Mouse (Mus musculus): ENCODE data around the gene Tlr9. TPM values are rescaled to one million over a fixed set of nuclear protein-coding genes. Genes with fewer than 3 reads are reported as not detected.

The Tlr9 gene
- polyA plus RNA-seq, 1 experiment from 2014 or later = 0.12 TPM

- WGBS = 85% methylated on average over 23 of the region's 23 CpGs
Measured at GRCm38 (mm10) chr9:106236156-106236817, 13.9 kb downstream of the Tlr9 start.

GRCm38 (mm10) chr9:106236818-106237211 lies 14.4 kb downstream of the Tlr9 start:
- 89% methylated on average over 3 of the region's 3 CpGs for WGBS
- DNase-seq (ENCODE audit: low spot score) = no peak

More at GRCm38 (mm10) chr9:106236156-106236817, 13.9 kb downstream of the Tlr9 start:
- Histone ChIP-seq H3K36me3 (replicated peaks; ENCODE audit: control insufficient read depth, insufficient read depth) (peaks cover 92% of the 10 kb centered on the region), H3K9me3 (ENCODE audit: control insufficient read depth, low read length) (no peaks in the 10 kb centered on the region), H3K4me3 (replicated peaks; ENCODE audit: low read length) (no peak overlapping the region), H3K27ac (no peak overlapping the region), H3K4me2 (replicated peaks) (no peak overlapping the region), H3K4me1 (replicated peaks; ENCODE audit: control insufficient read depth, insufficient read depth, low read length) (no peaks in the 10 kb centered on the region), H3K27me3 (ENCODE audit: control insufficient read depth, insufficient read depth, low read length) (no peaks in the 10 kb centered on the region), H3K9ac (no peak overlapping the region)
- DNase-seq (ENCODE audit: low spot score) (no peak), ATAC-seq (ENCODE audit: low FRiP score) (no peak)

GRCm38 (mm10) chr9:106237401-106237800 lies 15.0 kb downstream of the Tlr9 start:
- H3K27me3 ChIP-seq (ENCODE audit: control insufficient read depth, insufficient read depth, low read length) = no peaks in the 10 kb centered on the region
- H3K9ac ChIP-seq = no peak overlapping the region
- peaks cover 100% of the 10 kb centered on the region for H3K36me3 ChIP-seq (replicated peaks; ENCODE audit: control insufficient read depth, insufficient read depth)
- 87% methylated on average over 8 of the region's 8 CpGs for WGBS
- H3K4me3 ChIP-seq (replicated peaks; ENCODE audit: low read length) = no peak overlapping the region
- no peak overlapping the region for H3K4me2 ChIP-seq (replicated peaks)
- no peak for ATAC-seq (ENCODE audit: low FRiP score)
- DNase-seq (ENCODE audit: low spot score) = no peak
- H3K9me3 ChIP-seq (ENCODE audit: control insufficient read depth, low read length) = no peaks in the 10 kb centered on the region
- H3K27ac ChIP-seq = no peak overlapping the region
- H3K4me1 ChIP-seq (replicated peaks; ENCODE audit: control insufficient read depth, insufficient read depth, low read length) = no peaks in the 10 kb centered on the region

More at GRCm38 (mm10) chr9:106236818-106237211, 14.4 kb downstream of the Tlr9 start:
- H3K27ac ChIP-seq = no peak overlapping the region
- no peak for ATAC-seq (ENCODE audit: low FRiP score)
- no peaks in the 10 kb centered on the region for H3K27me3 ChIP-seq (ENCODE audit: control insufficient read depth, insufficient read depth, low read length)
- H3K4me1 ChIP-seq (replicated peaks; ENCODE audit: control insufficient read depth, insufficient read depth, low read length) = no peaks in the 10 kb centered on the region
- no peak overlapping the region for H3K9ac ChIP-seq
- H3K9me3 ChIP-seq (ENCODE audit: control insufficient read depth, low read length) = no peaks in the 10 kb centered on the region
- H3K36me3 ChIP-seq (replicated peaks; ENCODE audit: control insufficient read depth, insufficient read depth) = peaks cover 97% of the 10 kb centered on the region
- H3K4me2 ChIP-seq (replicated peaks) = no peak overlapping the region
- no peak overlapping the region for H3K4me3 ChIP-seq (replicated peaks; ENCODE audit: low read length)

GRCm38 (mm10) chr9:106237878-106238277 lies 15.5 kb downstream of the Tlr9 start:
- ATAC-seq (ENCODE audit: low FRiP score) = no peak
- DNase-seq (ENCODE audit: low spot score) = no peak
- Histone ChIP-seq H3K27me3 (ENCODE audit: control insufficient read depth, insufficient read depth, low read length) (no peaks in the 10 kb centered on the region), H3K36me3 (replicated peaks; ENCODE audit: control insufficient read depth, insufficient read depth) (peaks cover 99% of the 10 kb centered on the region), H3K27ac (no peak overlapping the region), H3K4me3 (replicated peaks; ENCODE audit: low read length) (no peak overlapping the region), H3K4me1 (replicated peaks; ENCODE audit: control insufficient read depth, insufficient read depth, low read length) (no peaks in the 10 kb centered on the region), H3K9me3 (ENCODE audit: control insufficient read depth, low read length) (no peaks in the 10 kb centered on the region), H3K4me2 (replicated peaks) (no peak overlapping the region), H3K9ac (no peak overlapping the region)
- 95% methylated on average over 10 of the region's 10 CpGs for WGBS

GRCm38 (mm10) chr9:106241541-106242164 lies 19.3 kb downstream of the Tlr9 start:
- Histone ChIP-seq H3K27ac (no peak overlapping the region), H3K4me2 (replicated peaks) (no peak overlapping the region), H3K9ac (no peak overlapping the region), H3K4me3 (replicated peaks; ENCODE audit: low read length) (no peak overlapping the region), H3K4me1 (replicated peaks; ENCODE audit: control insufficient read depth, insufficient read depth, low read length) (peaks cover 8% of the 10 kb centered on the region), H3K9me3 (ENCODE audit: control insufficient read depth, low read length) (no peaks in the 10 kb centered on the region), H3K36me3 (replicated peaks; ENCODE audit: control insufficient read depth, insufficient read depth) (peaks cover 70% of the 10 kb centered on the region), H3K27me3 (ENCODE audit: control insufficient read depth, insufficient read depth, low read length) (no peaks in the 10 kb centered on the region)
- DNase-seq (ENCODE audit: low spot score) = no peak
- no peak for ATAC-seq (ENCODE audit: low FRiP score)
- WGBS = 96% methylated on average over 10 of the region's 10 CpGs

GRCm38 (mm10) chr9:106242813-106243488 lies 20.6 kb downstream of the Tlr9 start:
- 81% methylated on average over 19 of the region's 19 CpGs for WGBS
- Histone ChIP-seq H3K27me3 (ENCODE audit: control insufficient read depth, insufficient read depth, low read length) (no peaks in the 10 kb centered on the region), H3K36me3 (replicated peaks; ENCODE audit: control insufficient read depth, insufficient read depth) (peaks cover 57% of the 10 kb centered on the region), H3K4me2 (replicated peaks) (no peak overlapping the region), H3K4me3 (replicated peaks; ENCODE audit: low read length) (no peak overlapping the region), H3K27ac (no peak overlapping the region), H3K4me1 (replicated peaks; ENCODE audit: control insufficient read depth, insufficient read depth, low read length) (peaks cover 15% of the 10 kb centered on the region), H3K9ac (no peak overlapping the region), H3K9me3 (ENCODE audit: control insufficient read depth, low read length) (no peaks in the 10 kb centered on the region)
- no peak for DNase-seq (ENCODE audit: low spot score)
- no peak for ATAC-seq (ENCODE audit: low FRiP score)

GRCm38 (mm10) chr9:106249550-106249949 lies 27.2 kb downstream of the Tlr9 start:
- no peak for DNase-seq (ENCODE audit: low spot score)
- 90% methylated on average over 11 of the region's 11 CpGs for WGBS
- no peak overlapping the region for H3K27ac ChIP-seq
- no peak overlapping the region for H3K4me2 ChIP-seq (replicated peaks)
- no peak overlapping the region for H3K4me3 ChIP-seq (replicated peaks; ENCODE audit: low read length)
- H3K9me3 ChIP-seq (ENCODE audit: control insufficient read depth, low read length) = no peaks in the 10 kb centered on the region
- no peak for ATAC-seq (ENCODE audit: low FRiP score)
- no peaks in the 10 kb centered on the region for H3K27me3 ChIP-seq (ENCODE audit: control insufficient read depth, insufficient read depth, low read length)
- H3K4me1 ChIP-seq (replicated peaks; ENCODE audit: control insufficient read depth, insufficient read depth, low read length) = peaks cover 27% of the 10 kb centered on the region
- H3K36me3 ChIP-seq (replicated peaks; ENCODE audit: control insufficient read depth, insufficient read depth) = peaks cover 4% of the 10 kb centered on the region; the same call in 1 of the 2 replicates
- H3K9ac ChIP-seq = no peak overlapping the region

- WGBS = 60% methylated on average over 4 of the region's 4 CpGs
- H3K4me3 ChIP-seq (replicated peaks; ENCODE audit: low read length) = no peak overlapping the region
- peaks cover 2% of the 10 kb centered on the region; the same call in 1 of the 2 replicates for H3K36me3 ChIP-seq (replicated peaks; ENCODE audit: control insufficient read depth, insufficient read depth)
- no peak overlapping the region for H3K4me2 ChIP-seq (replicated peaks)
- ATAC-seq (ENCODE audit: low FRiP score) = no peak
- no peak overlapping the region for H3K27ac ChIP-seq
- no peak for DNase-seq (ENCODE audit: low spot score)
- no peak overlapping the region for H3K9ac ChIP-seq
- no peaks in the 10 kb centered on the region for H3K9me3 ChIP-seq (ENCODE audit: control insufficient read depth, low read length)
- no peaks in the 10 kb centered on the region for H3K27me3 ChIP-seq (ENCODE audit: control insufficient read depth, insufficient read depth, low read length)
- H3K4me1 ChIP-seq (replicated peaks; ENCODE audit: control insufficient read depth, insufficient read depth, low read length) = peaks cover 27% of the 10 kb centered on the region
Measured at GRCm38 (mm10) chr9:106250245-106250644, 27.8 kb downstream of the Tlr9 start.

GRCm38 (mm10) chr9:106251066-106251465 lies 28.7 kb downstream of the Tlr9 start:
- no peak overlapping the region for H3K9ac ChIP-seq
- H3K27me3 ChIP-seq (ENCODE audit: control insufficient read depth, insufficient read depth, low read length) = no peaks in the 10 kb centered on the region
- peaks cover 25% of the 10 kb centered on the region for H3K4me1 ChIP-seq (replicated peaks; ENCODE audit: control insufficient read depth, insufficient read depth, low read length)
- ATAC-seq (ENCODE audit: low FRiP score) = no peak
- H3K4me2 ChIP-seq (replicated peaks) = no peak overlapping the region
- no peak overlapping the region for H3K4me3 ChIP-seq (replicated peaks; ENCODE audit: low read length)
- no peaks in the 10 kb centered on the region for H3K9me3 ChIP-seq (ENCODE audit: control insufficient read depth, low read length)
- no peak overlapping the region for H3K27ac ChIP-seq
- 70% methylated on average over 8 of the region's 8 CpGs for WGBS
- H3K36me3 ChIP-seq (replicated peaks; ENCODE audit: control insufficient read depth, insufficient read depth) = no peaks in the 10 kb centered on the region
- no peak for DNase-seq (ENCODE audit: low spot score)

Measured in hindbrain, embryonic 14.5 days (tissue).